Mouse (Mus musculus) monocyte, adult 5-6 weeks (primary cell): ENCODE data around the gene Fabp7. TPM values are rescaled to one million over a fixed set of nuclear protein-coding genes. Genes with fewer than 3 reads are reported as not detected.

Experiments
- ATAC-seq: fragments of 153-309, 156-312 bp; replicated peaks from 2 replicates; pipeline ENCODE4 v1.8.0; 2017; ENCODE audit warnings: mild to moderate bottlenecking; ENCODE audit not compliant: low TSS enrichment, insufficient number of reproducible peaks, severe bottlenecking, poor library complexity, low FRiP score
- total RNA-seq: library from RNA; stranded (forward); fragments of 200-1000, 200-491, 200-594 nt; gene quantifications from 3 replicates; pipeline ENCODE4 v1.2.3, GENCODE M21; 2017

The Fabp7 gene
- 1.4 TPM in 1 of 3 replicates, not detected in the others for total RNA-seq

- no peak for ATAC-seq
These were observed at the start of gene Fabp7 for GRCm38 (mm10) chr10:57784876-57785150. TSS of gene Fabp7 (plus strand) at chr10:57784881.

- no peak for ATAC-seq
These were observed 43.9 kb upstream of the Fabp7 start for GRCm38 (mm10) chr10:57740733-57741132.

- no peak for ATAC-seq
These were observed 43.3 kb upstream of the Fabp7 start for GRCm38 (mm10) chr10:57741351-57741750.

GRCm38 (mm10) chr10:57743045-57743444 is 41.6 kb upstream of the Fabp7 start:
- ATAC-seq, result no peak

GRCm38 (mm10) chr10:57743606-57744016 is 41.1 kb upstream of the Fabp7 start:
- peak; percentile 54; the same call in 1 of the 2 replicates for ATAC-seq

GRCm38 (mm10) chr10:57744128-57744765 is 40.4 kb upstream of the Fabp7 start:
- ATAC-seq, result no peak

- ATAC-seq, result peak; percentile 79
These were observed 39.2 kb upstream of the Fabp7 start for GRCm38 (mm10) chr10:57745452-57745851.

GRCm38 (mm10) chr10:57747127-57747526 is 37.6 kb upstream of the Fabp7 start:
- ATAC-seq, result 0 out of 2 replicates have a peak, but pooled peaks have one; percentile 10

- ATAC-seq, result peak; percentile 61
These were observed 31.3 kb upstream of the Fabp7 start for GRCm38 (mm10) chr10:57753343-57753742.

- ATAC-seq, result no peak
These were observed 29.4 kb upstream of the Fabp7 start for GRCm38 (mm10) chr10:57755201-57755736.

GRCm38 (mm10) chr10:57758999-57759398 is 25.7 kb upstream of the Fabp7 start:
- ATAC-seq, result peak; percentile 59; the same call in 1 of the 2 replicates

GRCm38 (mm10) chr10:57760694-57761093 is 24.0 kb upstream of the Fabp7 start:
- ATAC-seq, result no peak

GRCm38 (mm10) chr10:57763044-57763443 is 21.6 kb upstream of the Fabp7 start:
- no peak for ATAC-seq

- no peak for ATAC-seq
These were observed 1.2 kb upstream of the Fabp7 start for GRCm38 (mm10) chr10:57783289-57784130.

GRCm38 (mm10) chr10:57784131-57784875 is 378 bp upstream of the Fabp7 start:
- ATAC-seq, result no peak

- no peak for ATAC-seq
These were observed 871 bp downstream of the Fabp7 start for GRCm38 (mm10) chr10:57785552-57785951.

- ATAC-seq, result peak; percentile 51; the same call in 1 of the 2 replicates
These were observed 8.3 kb downstream of the Fabp7 start for GRCm38 (mm10) chr10:57792957-57793356.

- no peak for ATAC-seq
These were observed 9.3 kb downstream of the Fabp7 start, which contains the start of gene Smpdl3a for GRCm38 (mm10) chr10:57794018-57794417. TSS of gene Smpdl3a (plus strand) at chr10:57794335.
